Mouse (Mus musculus): ENCODE results near the gene Hydin. TPM values are rescaled to one million over a fixed set of nuclear protein-coding genes. Genes with fewer than 3 reads are reported as not detected.

The Hydin gene
- polyA plus RNA-seq, 1 experiment from 2014 or later = 0.05 TPM

GRCm38 (mm10) chr8:110478576-110478975 is 211.8 kb downstream of the Hydin start:
- no peak overlapping the region for H3K9ac ChIP-seq (ENCODE audit: low read length)
- H3K27ac ChIP-seq (ENCODE audit: low read depth, low read length) = no peak overlapping the region
- no peak for ATAC-seq (ENCODE audit: insufficient read depth, low FRiP score, low TSS enrichment)
- no peaks in the 10 kb centered on the region for H3K9me3 ChIP-seq (ENCODE audit: control insufficient read depth, low read length)
- no peaks in the 10 kb centered on the region for H3K27me3 ChIP-seq (ENCODE audit: control insufficient read depth, insufficient read depth, low read length)
- no peak overlapping the region for H3K4me3 ChIP-seq (ENCODE audit: low read depth, low read length)
- DNase-seq (ENCODE audit: low spot score) = peak; percentile 33
- H3K36me3 ChIP-seq (ENCODE audit: control insufficient read depth, insufficient read depth, low read length) = no peaks in the 10 kb centered on the region
- 49% methylated on average over 6 of the region's 6 CpGs for WGBS
- no peak overlapping the region for H3K4me2 ChIP-seq (ENCODE audit: low read depth)
- H3K4me1 ChIP-seq (ENCODE audit: control insufficient read depth, insufficient read depth, low read length) = peaks cover 6% of the 10 kb centered on the region

- ATAC-seq (ENCODE audit: insufficient read depth, low FRiP score, low TSS enrichment) (no peak), DNase-seq (ENCODE audit: low spot score) (no peak)
- no peak overlapping the region for H3K4me2 ChIP-seq (ENCODE audit: low read depth)
- H3K9me3 ChIP-seq (ENCODE audit: control insufficient read depth, low read length) = no peaks in the 10 kb centered on the region
- H3K9ac ChIP-seq (ENCODE audit: low read length) = no peak overlapping the region
- no peaks in the 10 kb centered on the region for H3K27me3 ChIP-seq (ENCODE audit: control insufficient read depth, insufficient read depth, low read length)
- no peak overlapping the region for H3K4me3 ChIP-seq (ENCODE audit: low read depth, low read length)
- WGBS = 70% methylated on average over 12 of the region's 12 CpGs
- H3K4me1 ChIP-seq (ENCODE audit: control insufficient read depth, insufficient read depth, low read length) = peaks cover 6% of the 10 kb centered on the region
- no peak overlapping the region for H3K27ac ChIP-seq (ENCODE audit: low read depth, low read length)
- no peaks in the 10 kb centered on the region for H3K36me3 ChIP-seq (ENCODE audit: control insufficient read depth, insufficient read depth, low read length)
Measured at GRCm38 (mm10) chr8:110479401-110479800, 212.6 kb downstream of the Hydin start.

- H3K36me3 ChIP-seq (ENCODE audit: control insufficient read depth, insufficient read depth, low read length) = no peaks in the 10 kb centered on the region
- no peak overlapping the region for H3K27ac ChIP-seq (ENCODE audit: low read depth, low read length)
- no peaks in the 10 kb centered on the region for H3K9me3 ChIP-seq (ENCODE audit: control insufficient read depth, low read length)
- ATAC-seq (ENCODE audit: insufficient read depth, low FRiP score, low TSS enrichment) = no peak
- peaks cover 6% of the 10 kb centered on the region for H3K4me1 ChIP-seq (ENCODE audit: control insufficient read depth, insufficient read depth, low read length)
- 13% methylated on average over 3 of the region's 3 CpGs for WGBS
- no peak overlapping the region for H3K4me2 ChIP-seq (ENCODE audit: low read depth)
- H3K4me3 ChIP-seq (ENCODE audit: low read depth, low read length) = no peak overlapping the region
- H3K9ac ChIP-seq (ENCODE audit: low read length) = no peak overlapping the region
- peak; percentile 57 for DNase-seq (ENCODE audit: low spot score)
- H3K27me3 ChIP-seq (ENCODE audit: control insufficient read depth, insufficient read depth, low read length) = no peaks in the 10 kb centered on the region
Measured at GRCm38 (mm10) chr8:110482275-110482674, 215.5 kb downstream of the Hydin start.

GRCm38 (mm10) chr8:110485234-110485633 is 218.5 kb downstream of the Hydin start:
- Histone ChIP-seq H3K36me3 (ENCODE audit: control insufficient read depth, insufficient read depth, low read length) (no peaks in the 10 kb centered on the region), H3K27me3 (ENCODE audit: control insufficient read depth, insufficient read depth, low read length) (no peaks in the 10 kb centered on the region), H3K27ac (ENCODE audit: low read depth, low read length) (no peak overlapping the region), H3K4me3 (ENCODE audit: low read depth, low read length) (no peak overlapping the region), H3K9ac (ENCODE audit: low read length) (no peak overlapping the region), H3K4me1 (ENCODE audit: control insufficient read depth, insufficient read depth, low read length) (peaks cover 6% of the 10 kb centered on the region), H3K9me3 (ENCODE audit: control insufficient read depth, low read length) (no peaks in the 10 kb centered on the region), H3K4me2 (ENCODE audit: low read depth) (no peak overlapping the region)
- ATAC-seq (ENCODE audit: insufficient read depth, low FRiP score, low TSS enrichment) (no peak), DNase-seq (ENCODE audit: low spot score) (no peak)
- 92% methylated on average over 13 of the region's 13 CpGs for WGBS

- Histone ChIP-seq H3K27me3 (ENCODE audit: control insufficient read depth, insufficient read depth, low read length) (no peaks in the 10 kb centered on the region), H3K9ac (ENCODE audit: low read length) (no peak overlapping the region), H3K36me3 (ENCODE audit: control insufficient read depth, insufficient read depth, low read length) (no peaks in the 10 kb centered on the region), H3K4me2 (ENCODE audit: low read depth) (no peak overlapping the region), H3K27ac (ENCODE audit: low read depth, low read length) (no peak overlapping the region), H3K4me1 (ENCODE audit: control insufficient read depth, insufficient read depth, low read length) (peaks cover 6% of the 10 kb centered on the region), H3K9me3 (ENCODE audit: control insufficient read depth, low read length) (no peaks in the 10 kb centered on the region), H3K4me3 (ENCODE audit: low read depth, low read length) (no peak overlapping the region)
- WGBS = 79% methylated on average over 13 of the region's 13 CpGs
- ATAC-seq (ENCODE audit: insufficient read depth, low FRiP score, low TSS enrichment) (no peak), DNase-seq (ENCODE audit: low spot score) (no peak)
Measured at GRCm38 (mm10) chr8:110486020-110486419, 219.2 kb downstream of the Hydin start.

- H3K4me1 ChIP-seq (ENCODE audit: control insufficient read depth, insufficient read depth, low read length) = peaks cover under 1% of the 10 kb centered on the region
- H3K36me3 ChIP-seq (ENCODE audit: control insufficient read depth, insufficient read depth, low read length) = no peaks in the 10 kb centered on the region
- H3K27ac ChIP-seq (ENCODE audit: low read depth, low read length) = no peak overlapping the region
- DNase-seq (ENCODE audit: low spot score) (no peak), ATAC-seq (ENCODE audit: insufficient read depth, low FRiP score, low TSS enrichment) (no peak)
- H3K9me3 ChIP-seq (ENCODE audit: control insufficient read depth, low read length) = no peaks in the 10 kb centered on the region
- H3K27me3 ChIP-seq (ENCODE audit: control insufficient read depth, insufficient read depth, low read length) = no peaks in the 10 kb centered on the region
- WGBS = 93% methylated on average over 6 of the region's 6 CpGs
- no peak overlapping the region for H3K9ac ChIP-seq (ENCODE audit: low read length)
- H3K4me3 ChIP-seq (ENCODE audit: low read depth, low read length) = no peak overlapping the region
- H3K4me2 ChIP-seq (ENCODE audit: low read depth) = no peak overlapping the region
Measured at GRCm38 (mm10) chr8:110487644-110488043, 220.9 kb downstream of the Hydin start.

- ATAC-seq (ENCODE audit: insufficient read depth, low FRiP score, low TSS enrichment) (no peak), DNase-seq (ENCODE audit: low spot score) (no peak)
- 75% methylated on average over 4 of the region's 4 CpGs for WGBS
- Histone ChIP-seq H3K4me1 (ENCODE audit: control insufficient read depth, insufficient read depth, low read length) (no peaks in the 10 kb centered on the region), H3K27ac (ENCODE audit: low read depth, low read length) (no peak overlapping the region), H3K9me3 (ENCODE audit: control insufficient read depth, low read length) (no peaks in the 10 kb centered on the region), H3K9ac (ENCODE audit: low read length) (no peak overlapping the region), H3K4me3 (ENCODE audit: low read depth, low read length) (no peak overlapping the region), H3K36me3 (ENCODE audit: control insufficient read depth, insufficient read depth, low read length) (no peaks in the 10 kb centered on the region), H3K4me2 (ENCODE audit: low read depth) (no peak overlapping the region), H3K27me3 (ENCODE audit: control insufficient read depth, insufficient read depth, low read length) (no peaks in the 10 kb centered on the region)
Measured at GRCm38 (mm10) chr8:110489344-110489743, 222.6 kb downstream of the Hydin start.

- no peaks in the 10 kb centered on the region for H3K27me3 ChIP-seq (ENCODE audit: control insufficient read depth, insufficient read depth, low read length)
- no peak overlapping the region for H3K4me2 ChIP-seq (ENCODE audit: low read depth)
- H3K4me1 ChIP-seq (ENCODE audit: control insufficient read depth, insufficient read depth, low read length) = no peaks in the 10 kb centered on the region
- no peaks in the 10 kb centered on the region for H3K9me3 ChIP-seq (ENCODE audit: control insufficient read depth, low read length)
- DNase-seq (ENCODE audit: low spot score) (no peak), ATAC-seq (ENCODE audit: insufficient read depth, low FRiP score, low TSS enrichment) (no peak)
- H3K27ac ChIP-seq (ENCODE audit: low read depth, low read length) = no peak overlapping the region
- no peaks in the 10 kb centered on the region for H3K36me3 ChIP-seq (ENCODE audit: control insufficient read depth, insufficient read depth, low read length)
- WGBS = 90% methylated on average over 5 of the region's 5 CpGs
- no peak overlapping the region for H3K4me3 ChIP-seq (ENCODE audit: low read depth, low read length)
- H3K9ac ChIP-seq (ENCODE audit: low read length) = no peak overlapping the region
Measured at GRCm38 (mm10) chr8:110491118-110491517, 224.3 kb downstream of the Hydin start.

GRCm38 (mm10) chr8:110496286-110496685 is 229.5 kb downstream of the Hydin start:
- Histone ChIP-seq H3K9ac (ENCODE audit: low read length) (no peak overlapping the region), H3K27me3 (ENCODE audit: control insufficient read depth, insufficient read depth, low read length) (no peaks in the 10 kb centered on the region), H3K4me2 (ENCODE audit: low read depth) (no peak overlapping the region), H3K36me3 (ENCODE audit: control insufficient read depth, insufficient read depth, low read length) (no peaks in the 10 kb centered on the region), H3K4me3 (ENCODE audit: low read depth, low read length) (no peak overlapping the region), H3K4me1 (ENCODE audit: control insufficient read depth, insufficient read depth, low read length) (no peaks in the 10 kb centered on the region), H3K9me3 (ENCODE audit: control insufficient read depth, low read length) (no peaks in the 10 kb centered on the region), H3K27ac (ENCODE audit: low read depth, low read length) (no peak overlapping the region)
- DNase-seq (ENCODE audit: low spot score) = no peak
- 82% methylated on average over 9 of the region's 9 CpGs for WGBS
- no peak for ATAC-seq (ENCODE audit: insufficient read depth, low FRiP score, low TSS enrichment)

All from neural tube, embryonic 11.5 days (tissue).